Mouse (Mus musculus) retina, postnatal 7 days (tissue): ENCODE data around the gene Ap4b1.
"Not testable (repeated sequence)": the region's sequence is repeated elsewhere in the genome, so short reads cannot be mapped to it uniquely, and the experiment has no call there.

Experiments
- DNase-seq: peaks from one replicate; pipeline ENCODE4 v3.0.0-alpha.2; 2012; ENCODE audit warnings: low read depth, low spot score

The Ap4b1 gene

DNA sequence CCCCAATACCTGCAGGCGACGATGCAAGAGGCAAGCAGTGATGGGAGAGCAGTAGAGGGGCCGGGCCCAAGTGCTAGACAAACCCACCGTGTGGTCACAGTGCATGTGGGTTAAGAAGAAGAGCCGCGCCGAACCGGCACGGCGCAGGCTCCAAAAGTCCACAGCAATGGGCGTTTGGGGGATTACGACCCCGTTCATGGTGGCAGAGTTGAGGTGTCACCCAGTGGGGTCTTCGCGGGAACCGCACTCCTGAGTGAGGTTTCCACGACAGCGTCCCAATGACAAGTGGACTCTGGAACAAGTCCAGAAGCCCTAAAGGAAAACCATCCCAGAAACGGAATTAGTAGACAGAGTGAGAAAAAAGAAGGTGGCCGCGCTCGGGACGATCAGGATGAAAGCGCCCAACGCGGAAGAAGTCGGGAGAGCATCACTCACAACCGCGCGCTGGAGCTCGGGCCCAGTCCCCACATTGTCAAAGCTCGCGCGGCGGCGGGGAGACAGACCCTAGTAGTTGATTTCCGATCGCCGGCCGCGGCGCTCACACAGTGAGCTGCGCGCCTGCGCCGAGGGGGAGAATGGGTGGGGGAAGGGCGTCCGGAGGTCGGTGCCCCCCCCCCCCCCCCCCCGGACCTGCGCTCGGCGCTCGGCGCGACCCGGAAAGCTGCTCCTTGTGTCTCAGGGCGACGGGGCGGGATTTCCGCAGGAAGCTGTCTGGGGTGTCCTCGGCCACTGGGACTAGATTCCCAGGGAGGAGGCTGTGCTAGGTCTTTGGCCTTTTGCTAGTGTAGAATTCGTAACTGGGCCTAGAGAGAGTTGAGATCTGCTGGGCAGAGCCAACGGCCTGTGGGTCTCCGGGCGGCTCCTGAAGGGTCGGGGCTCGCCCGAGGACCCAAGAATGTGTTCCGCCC, at the start of gene Ap4b1, which contains the start of the genes Dclre1b and Gm43064:
Gene Ap4b1, plus strand, starts transcription at position 630 of the 908 bp plus-strand sequence.
Gene Dclre1b, minus strand, starts transcription at position 554 of the 908 bp plus-strand sequence.
Gene Gm43064, plus strand, starts transcription at position 683 of the 908 bp plus-strand sequence.
- peak; percentile 93 for DNase-seq

DNA sequence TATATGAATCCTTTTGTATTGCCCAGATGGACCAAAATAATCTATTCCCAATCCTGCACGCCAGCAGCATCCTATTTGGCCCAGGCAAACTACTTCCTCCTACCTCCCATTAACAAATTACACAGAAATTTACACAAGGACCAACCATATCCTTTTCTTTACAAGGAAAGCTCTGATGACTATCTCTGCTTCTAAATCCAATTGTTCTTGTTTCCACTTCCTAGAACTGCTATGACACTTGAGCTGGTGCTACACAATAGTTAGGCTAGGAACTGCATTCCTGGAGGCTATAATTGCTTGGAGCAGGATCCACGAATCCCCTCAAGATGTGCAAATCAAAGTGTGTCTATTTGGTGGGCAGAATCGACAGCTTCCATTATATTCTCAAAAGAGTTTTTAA, 42.5 kb upstream of the Ap4b1 start:
- no peak for DNase-seq

DNA sequence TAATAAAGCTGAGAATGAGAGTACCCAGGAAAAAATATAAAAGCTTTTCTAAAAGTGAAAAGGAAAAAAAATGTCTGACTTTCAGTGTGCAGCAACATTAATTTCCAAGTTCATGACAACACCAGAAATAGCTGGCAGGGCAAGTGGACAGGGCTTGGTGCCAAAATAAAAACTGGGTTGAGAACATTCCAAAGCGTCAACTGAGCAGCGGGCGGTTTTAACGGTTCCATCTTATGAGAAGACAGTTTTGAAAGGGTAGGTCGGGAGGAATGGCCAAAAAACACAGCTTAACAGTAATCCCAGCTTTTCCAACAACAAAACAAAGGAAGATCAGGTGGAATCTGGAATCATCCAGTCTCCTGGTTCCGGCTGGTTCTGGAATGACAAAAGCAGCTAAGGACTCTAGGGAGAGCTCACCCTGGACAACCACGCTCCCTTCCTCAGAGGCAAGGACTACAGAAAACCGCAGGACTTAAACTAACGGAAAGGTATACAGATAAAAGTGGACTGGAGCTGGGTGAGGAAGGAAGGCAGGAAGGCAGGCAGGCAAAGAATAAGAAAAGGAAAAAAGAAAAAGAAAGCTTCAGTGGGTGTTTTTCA, 37.7 kb upstream of the Ap4b1 start:
- DNase-seq = peak; percentile 9

DNA sequence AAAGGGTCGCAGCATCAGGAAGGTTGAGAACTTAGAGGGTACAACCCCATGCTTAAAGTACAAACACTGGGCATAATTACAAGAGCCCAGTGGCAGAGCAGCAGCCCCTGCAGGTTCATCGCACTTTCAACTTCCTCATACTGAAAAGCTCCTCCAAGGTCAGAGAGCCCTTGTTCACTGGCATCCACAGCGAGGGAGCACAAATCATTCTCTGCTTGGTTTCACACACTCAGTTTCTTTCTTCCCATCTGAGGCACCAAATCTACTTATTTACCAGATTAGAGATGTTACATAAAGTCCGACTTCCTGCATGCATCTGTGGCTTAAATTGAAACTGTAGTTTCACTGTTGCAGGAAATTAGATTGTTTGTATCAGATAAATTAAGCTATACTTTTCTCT, 36.5 kb upstream of the Ap4b1 start:
- no peak for DNase-seq

DNA sequence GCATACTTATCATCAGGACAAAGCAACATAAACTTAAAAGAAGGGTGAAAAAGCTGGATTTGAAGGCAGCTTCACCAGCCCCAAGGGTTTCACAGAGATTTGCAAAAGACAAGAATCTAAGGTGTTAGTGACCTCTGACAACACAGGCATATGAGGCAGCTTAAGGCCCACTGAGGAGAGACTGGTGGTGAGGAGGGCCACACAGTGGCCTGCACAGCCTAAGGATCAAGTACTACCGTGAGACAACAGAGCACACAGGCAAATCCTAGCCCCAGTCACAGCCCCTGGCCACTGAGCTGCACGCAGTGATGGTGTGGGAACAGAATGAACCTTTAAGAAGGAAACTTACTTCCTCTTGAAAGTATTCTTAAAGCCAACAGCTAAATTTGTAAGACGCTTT, 35.8 kb upstream of the Ap4b1 start:
- no peak for DNase-seq

DNA sequence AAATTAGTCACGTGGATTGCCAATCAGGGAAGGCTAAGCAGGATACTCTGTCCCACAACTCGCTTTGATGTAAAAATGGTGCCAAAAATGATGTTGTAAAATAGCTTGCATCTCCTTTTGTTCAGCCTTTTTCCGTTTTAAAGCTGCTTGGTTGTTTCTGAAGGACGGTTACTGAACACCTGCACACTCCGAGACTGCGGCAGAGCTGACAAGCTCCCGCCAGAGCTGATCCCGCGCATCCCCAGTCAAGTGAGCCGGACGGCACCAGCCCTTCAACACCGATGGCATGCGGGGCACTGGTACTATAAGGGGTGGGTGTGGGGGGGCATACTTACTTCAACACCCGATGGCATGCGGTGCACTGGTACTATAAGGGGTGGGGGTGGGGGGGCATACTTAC, 35.3 kb upstream of the Ap4b1 start:
- no peak for DNase-seq

DNA sequence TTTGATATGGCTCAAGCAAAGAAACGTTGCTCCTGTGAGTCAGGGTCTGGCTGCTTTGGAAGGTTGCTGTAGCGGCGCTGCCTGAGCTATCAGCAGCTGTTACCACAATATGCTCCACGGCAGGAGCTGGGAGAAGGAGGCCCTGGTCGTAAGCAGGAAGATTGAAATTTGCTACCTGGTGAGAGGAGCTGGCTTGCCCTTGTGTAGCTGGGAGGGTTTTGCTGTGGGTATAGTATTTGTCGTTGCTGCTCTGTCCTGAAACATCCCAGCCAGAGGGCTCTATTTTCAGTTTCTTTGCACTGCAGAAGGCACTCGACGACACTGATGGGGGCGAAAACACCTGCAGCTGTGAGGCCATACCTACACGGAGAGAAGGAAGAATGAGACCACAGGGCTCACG, 31.4 kb upstream of the Ap4b1 start:
- no peak for DNase-seq

DNA sequence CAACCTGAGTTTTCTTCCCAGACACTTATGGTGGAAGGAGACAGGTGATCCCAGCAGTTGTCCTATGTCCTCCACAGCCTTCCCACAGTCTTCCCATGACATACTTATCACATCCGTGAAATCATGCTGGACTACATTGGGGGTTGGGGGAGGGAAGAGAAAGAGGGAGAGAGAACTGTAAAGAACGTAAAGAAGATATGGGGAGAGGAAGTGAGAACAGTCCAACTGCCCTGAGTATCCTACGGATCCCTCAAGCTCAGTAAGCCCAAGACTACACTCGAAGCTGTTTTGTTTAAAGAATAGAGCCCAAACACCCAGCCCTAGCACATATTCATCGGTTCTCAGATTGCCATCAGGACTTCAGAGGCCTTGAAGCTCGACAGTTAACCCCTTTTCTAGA, 30.7 kb upstream of the Ap4b1 start:
- no peak for DNase-seq

DNA sequence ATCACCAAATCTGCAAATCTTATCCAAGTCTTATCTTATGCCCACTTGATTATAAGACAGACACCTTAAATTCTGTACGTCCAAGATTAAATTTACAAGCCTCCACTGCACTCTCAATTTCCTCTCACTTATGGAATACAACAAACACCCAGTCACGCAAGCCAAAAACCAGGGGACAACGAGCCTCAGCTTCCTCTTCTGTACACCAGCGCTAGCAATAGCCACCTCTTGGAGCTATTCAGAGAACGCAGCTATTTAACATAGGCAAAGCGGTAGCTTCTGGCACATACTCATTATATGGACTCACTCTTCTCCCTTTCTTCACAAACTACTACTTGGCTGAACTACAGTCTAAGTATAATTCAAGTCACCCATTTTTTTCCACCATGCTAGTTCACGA, 30.1 kb upstream of the Ap4b1 start:
- no peak for DNase-seq

DNA sequence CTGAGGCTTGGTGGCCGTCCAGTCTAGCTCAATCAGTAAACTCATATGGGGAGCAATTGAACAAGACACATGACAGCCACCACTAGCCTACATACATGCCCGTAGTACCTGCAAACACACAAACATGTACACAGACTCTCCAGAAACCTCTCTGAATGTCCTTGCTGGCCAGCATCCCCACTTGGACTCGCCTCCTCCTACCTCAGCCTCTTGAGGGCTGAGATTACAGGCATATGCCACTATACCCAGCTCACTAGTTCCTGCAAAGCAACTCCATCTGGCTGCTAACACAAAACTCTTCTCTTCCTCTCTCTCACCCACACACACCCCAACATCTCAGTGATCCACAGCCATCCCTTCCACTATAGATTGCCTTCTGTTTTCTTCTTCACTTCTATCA, 29.0 kb upstream of the Ap4b1 start:
- DNase-seq = no peak

DNA sequence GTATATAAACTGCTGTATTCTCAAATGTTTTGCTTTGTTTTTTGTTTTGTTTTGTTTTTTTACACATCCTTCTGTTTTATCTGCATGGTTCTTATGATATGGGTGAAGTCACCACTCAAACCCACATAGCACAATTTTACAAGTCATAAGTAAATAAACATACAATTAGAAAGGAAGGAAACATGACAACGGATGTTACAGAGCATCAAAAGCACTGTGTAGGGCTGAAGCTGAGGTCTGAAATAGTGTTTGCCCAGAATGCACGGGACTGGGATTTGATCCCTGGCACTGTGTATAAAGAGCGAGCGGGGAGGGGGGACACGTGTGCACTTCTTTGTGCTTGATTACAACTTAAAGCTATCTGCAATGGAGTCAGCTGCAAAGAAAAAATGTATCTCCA, 28.5 kb upstream of the Ap4b1 start:
- DNase-seq = no peak

DNA sequence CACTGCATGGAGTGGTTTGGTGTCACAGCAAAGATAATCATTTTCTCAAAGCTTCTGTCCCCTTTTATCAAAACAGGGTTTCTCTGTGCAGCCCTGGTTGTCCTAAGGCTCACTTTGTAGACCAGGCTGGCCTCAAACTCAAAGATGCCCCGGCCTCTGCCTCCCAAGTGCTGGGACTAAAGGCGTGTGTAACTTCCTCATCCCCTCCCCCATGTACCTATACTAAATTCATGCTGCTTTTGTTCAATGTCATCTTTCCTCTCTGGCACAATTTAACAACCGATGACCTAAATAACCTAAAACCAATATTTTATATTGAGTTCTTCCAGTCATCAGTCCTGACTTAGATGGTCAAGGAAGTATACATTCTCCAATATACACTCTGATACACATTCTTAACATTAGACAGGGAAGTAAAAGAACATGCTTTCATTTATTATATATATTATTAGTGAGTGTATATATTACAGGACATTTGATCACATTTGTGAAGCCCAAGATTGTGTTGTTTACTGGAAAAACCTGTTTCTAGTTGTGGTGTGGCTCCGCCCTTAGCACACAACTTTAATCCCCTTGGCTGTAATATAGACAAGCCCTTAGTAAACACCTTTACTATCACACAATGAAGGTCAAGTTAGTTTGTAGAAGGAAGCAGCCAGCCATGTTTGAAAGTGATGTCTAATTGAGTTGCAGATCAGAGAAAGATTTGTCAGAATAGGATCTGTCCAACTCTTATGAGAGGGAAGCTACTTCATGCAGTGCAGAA, 26.3 kb upstream of the Ap4b1 start:
- DNase-seq = no peak

DNA sequence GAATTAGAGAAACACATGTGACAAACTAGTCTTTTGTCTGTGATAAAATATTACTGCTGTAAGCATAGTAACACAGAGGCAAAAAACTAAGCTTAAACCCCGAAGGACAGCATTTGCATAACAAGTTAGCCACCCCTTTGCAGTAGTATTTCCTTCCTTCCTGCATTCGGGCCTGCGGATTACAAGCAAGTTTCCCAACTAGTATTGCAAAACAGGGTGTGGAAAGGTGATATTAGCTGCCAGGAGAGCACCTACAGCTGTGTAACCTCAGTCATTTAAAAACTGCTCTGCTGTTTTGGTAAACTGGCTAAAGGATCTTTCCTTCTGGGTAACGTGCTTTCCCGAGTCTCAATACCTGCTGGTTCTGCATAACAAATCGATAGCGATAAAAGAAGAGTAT, 22.1 kb upstream of the Ap4b1 start:
- no peak for DNase-seq

DNA sequence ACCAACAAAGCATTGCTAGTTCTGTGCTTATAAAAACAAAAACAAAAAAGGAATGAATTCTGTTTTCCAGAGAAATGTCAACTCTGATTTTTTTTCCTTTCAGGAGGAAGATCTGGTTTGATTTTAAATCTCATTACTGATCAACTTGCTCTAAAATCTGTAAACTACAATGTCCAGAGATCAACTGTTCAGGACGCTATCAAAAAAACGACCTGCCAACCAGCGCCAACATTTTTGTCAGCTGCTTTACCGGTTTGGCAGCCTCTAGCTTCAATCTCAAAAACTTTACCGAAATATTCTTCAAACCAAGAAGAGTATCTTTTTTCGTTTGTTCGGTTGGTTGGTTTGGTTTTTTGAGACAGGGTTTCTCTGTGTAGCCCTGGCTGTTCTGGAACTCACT, 20.2 kb upstream of the Ap4b1 start:
- no peak for DNase-seq

DNA sequence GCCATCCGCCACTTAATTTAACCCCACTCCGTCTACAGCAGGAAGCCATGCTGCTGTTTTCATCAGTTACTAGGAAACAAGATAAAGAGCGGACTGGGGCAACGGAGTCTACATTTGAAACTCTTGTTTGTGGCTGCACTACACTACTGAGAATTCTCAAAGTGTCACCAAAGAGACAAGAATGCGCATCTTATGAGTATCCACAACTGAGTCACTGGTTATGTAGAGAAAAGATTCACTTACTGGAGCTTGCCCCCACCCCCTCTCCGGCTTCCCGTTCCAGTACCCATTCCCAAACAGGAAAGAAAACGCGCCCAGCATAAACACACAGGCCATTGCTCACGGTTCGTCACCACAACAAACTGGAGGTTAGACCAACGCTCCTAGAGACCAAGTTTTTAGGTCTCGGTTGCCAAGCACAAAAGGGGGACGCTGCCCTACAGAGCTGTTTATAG, 19.4 kb upstream of the Ap4b1 start:
- DNase-seq = no peak

DNA sequence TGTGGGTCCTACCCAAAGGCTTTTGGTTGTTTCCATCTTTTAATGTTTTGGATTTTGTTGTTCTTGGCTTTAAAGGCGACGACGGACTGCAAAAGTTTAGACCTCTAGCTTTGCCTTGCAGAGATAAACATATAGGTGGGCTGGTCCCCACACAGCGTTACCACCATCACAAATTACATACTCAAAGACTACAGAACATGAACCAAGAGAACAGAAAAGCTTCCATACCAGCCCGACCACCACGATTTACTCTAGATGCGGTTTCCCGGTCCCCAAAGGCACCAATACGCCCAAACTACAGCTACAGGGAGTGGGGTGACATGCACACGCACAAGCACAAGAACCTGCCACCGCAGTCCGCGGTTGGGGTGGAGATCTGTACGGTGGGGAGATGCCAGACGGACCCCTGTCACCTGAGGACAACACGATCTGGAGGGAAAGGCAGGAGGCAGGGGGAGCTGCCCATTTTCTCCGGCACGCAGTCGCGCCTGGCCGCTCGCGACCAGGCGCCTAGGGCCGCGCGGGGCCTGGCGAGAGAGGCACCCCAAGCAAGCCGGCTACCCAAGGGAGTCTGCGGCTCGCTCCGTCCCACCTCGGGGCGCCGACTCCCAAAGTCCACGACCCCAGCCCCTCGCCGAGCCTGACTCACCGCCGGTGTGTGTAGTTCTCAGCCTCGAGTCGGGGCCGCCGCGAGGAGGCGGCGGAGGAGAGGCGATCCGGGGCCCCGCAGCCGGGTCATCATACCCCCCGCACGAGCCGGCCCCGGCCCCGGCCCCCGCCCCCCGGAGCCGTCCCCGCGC, 18.8 kb upstream of the Ap4b1 start:
- no peak for DNase-seq

DNA sequence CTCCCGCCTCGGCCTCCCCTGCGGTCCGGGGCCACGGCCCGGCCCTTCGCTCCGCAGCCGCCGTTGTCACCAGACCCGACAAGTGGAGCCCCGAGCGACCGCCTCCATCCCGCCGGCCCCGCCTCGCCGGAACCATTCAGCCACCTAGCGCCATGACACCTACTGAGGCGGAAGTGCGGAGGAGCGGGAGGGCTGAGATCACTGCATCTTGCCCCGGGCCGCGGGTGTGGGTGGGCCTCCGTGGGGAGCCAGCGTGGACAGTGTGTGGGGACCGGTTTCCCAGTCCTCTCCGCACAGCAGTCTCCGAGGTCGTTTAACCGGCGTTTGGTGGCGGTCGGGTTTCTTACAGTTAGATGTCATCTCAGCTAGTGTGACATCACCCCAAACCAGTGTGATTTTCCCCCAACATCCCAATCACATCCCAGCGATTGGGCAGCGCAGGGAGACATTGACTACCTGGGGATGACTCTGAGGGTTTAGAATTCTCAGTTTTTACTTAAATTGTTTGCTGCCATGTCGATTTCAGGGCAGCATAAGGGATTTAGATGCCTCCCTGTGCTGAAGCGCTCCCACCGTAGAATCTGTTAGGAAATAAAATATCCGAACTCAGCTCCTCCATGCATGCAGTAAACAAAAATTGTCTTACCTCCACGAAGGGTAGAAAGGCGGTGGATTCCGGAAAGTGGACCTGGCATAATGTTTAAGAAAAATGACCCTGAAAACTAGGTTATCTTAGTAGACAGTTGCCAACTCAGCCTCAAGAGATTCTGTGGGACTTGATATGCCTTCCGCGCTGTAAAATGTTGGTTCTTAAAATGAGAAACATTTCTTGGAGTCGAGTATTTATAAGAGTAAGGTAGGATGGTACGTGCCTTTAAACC, 17.9 kb upstream of the Ap4b1 start, which contains the start of gene Hipk1:
Gene Hipk1, minus strand, starts transcription at position 334 of the 881 bp plus-strand sequence.
- DNase-seq = peak; percentile 78

DNA sequence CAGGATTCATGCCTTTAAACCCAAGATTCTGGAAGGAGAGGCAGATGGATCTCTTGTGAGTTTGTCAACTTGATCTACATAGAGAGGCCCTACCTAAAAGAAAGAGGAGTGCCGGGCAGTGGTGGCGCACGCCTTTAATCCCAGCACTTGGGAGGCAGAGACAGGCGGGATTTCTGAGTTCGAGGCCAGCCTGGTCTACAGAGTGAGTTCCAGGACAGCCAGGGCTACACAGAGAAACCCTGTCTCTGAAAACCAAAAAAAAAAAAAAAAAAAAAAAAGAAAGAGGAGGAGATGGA, 17.3 kb upstream of the Ap4b1 start:
- DNase-seq = not testable (repeated sequence)

DNA sequence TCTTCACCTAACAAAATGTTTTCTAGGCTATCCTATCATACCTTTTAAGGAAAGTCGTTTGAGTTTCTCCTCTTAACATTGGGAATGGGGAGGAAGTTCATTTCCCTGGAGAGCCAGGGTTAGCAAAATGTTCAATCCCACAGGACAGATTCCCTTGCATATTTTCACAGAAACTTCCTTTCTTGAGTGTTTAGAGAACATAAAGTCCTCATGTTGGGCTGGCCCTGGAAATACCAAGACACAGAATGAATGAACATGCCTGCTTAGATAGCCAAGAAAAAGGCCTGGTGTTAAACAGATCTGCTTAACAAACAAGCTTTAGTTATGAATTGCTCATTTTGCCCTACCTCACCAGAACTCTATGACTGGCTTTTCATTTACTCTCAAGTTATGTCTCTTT, 16.8 kb upstream of the Ap4b1 start:
- DNase-seq = no peak

DNA sequence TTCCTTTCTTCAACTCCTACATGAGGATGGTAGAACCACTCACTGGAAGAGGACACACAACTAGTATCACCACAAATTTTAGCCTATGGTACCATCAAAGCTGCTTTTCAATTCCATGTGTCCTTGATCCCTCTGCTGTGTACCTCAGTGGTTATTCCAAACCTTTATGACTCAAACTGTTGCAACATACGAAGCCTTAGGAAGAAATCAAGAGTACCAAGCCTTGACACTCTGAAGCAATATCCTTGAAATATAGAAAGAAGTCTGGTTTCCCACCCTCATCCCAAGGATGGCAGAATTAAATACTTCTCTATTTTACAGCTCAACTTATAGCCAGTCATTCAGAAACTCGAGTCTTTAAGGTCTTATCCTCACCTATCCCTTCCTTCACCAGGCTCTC, 12.9 kb upstream of the Ap4b1 start:
- no peak for DNase-seq

DNA sequence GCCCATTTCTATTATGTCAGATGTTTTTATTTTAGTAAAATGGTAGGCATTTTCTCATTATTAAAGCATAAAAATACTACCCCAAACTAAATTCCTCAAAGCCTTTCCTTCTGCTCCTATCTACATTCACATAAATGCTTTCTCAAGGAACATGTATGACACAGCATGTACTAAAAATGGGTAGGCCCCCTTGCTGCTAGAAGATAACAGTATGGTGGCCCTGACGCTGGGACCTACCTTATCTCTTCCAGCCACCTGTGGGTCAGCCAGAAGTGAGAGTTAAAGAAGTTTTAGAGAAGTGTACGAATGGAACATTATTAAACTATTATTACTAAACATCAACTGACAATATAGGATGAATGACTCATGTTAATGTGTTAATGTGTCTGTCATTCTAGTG, 9.8 kb upstream of the Ap4b1 start:
- no peak for DNase-seq
